Mouse (Mus musculus) kidney, adult 2 months (tissue): ENCODE measurements around the gene Snai3. TPM values are rescaled to one million over a fixed set of nuclear protein-coding genes. Genes with fewer than 3 reads are reported as not detected.

Experiments used
- DNase-seq: peaks from one replicate; pipeline ENCODE4 v3.0.0; 2021
- H3K27ac ChIP-seq: fragments of 200-500 bp; 2 replicates; pipeline ENCODE4 v1.5.1; 2012; ENCODE audit warnings: low read depth, low read length, control low read depth, inconsistent platforms; ENCODE audit not compliant: insufficient read depth
- H3K27me3 ChIP-seq: fragments of 200-500 bp; replicated peaks from 2 replicates; pipeline ENCODE4 v1.6.1; 2012; ENCODE audit warnings: mild to moderate bottlenecking, moderate library complexity, low read length, inconsistent platforms; ENCODE audit not compliant: control insufficient read depth, insufficient read depth
- H3K36me3 ChIP-seq: fragments of 200-500 bp; 2 replicates; pipeline ENCODE4 v1.6.1; 2012; ENCODE audit warnings: mild to moderate bottlenecking, moderate library complexity, low read length, inconsistent platforms; ENCODE audit not compliant: control insufficient read depth, insufficient read depth
- H3K4me1 ChIP-seq: fragments of 200-500 bp; 2 replicates; pipeline ENCODE4 v1.6.1; 2011; ENCODE audit warnings: low read length; ENCODE audit not compliant: control insufficient read depth, insufficient read depth
- H3K4me3 ChIP-seq: fragments of 200-500 bp; 2 replicates; pipeline ENCODE4 v1.5.1; 2011; ENCODE audit warnings: mild to moderate bottlenecking, low read depth, low read length, control low read depth; ENCODE audit not compliant: insufficient read depth
- CTCF ChIP-seq: fragments of 200-500 bp; conservative IDR thresholded peaks from 2 replicates; pipeline ENCODE4 v1.5.1; 2011; ENCODE audit warnings: low read depth, mild to moderate bottlenecking, control low read depth, low read length, moderate library complexity, mixed read lengths; ENCODE audit not compliant: insufficient read depth, insufficient read length
- POLR2A ChIP-seq: fragments of 200-500 bp; IDR thresholded peaks from one replicate; pipeline ENCODE4 v1.6.1; 2011; ENCODE audit warnings: low read depth, low read length, control low read depth
- WGBS: fragments of 180-500 bp; shearing (Covaris S2); methylation state at CpG from one replicate; pipeline ENCODE4 v1.1.7; 2018; 5-methylcytosine and 5-hydroxymethylcytosine counted together
- polyA plus RNA-seq: library from polyadenylated mRNA; depleted of rRNA; stranded (reverse); fragments of >200 nt; gene quantifications from 2 replicates; pipeline ENCODE4 v1.2.3, GENCODE M21; 2012

Snai3 gene
- polyA plus RNA-seq, 1 experiment: 1.7 TPM

DNA sequence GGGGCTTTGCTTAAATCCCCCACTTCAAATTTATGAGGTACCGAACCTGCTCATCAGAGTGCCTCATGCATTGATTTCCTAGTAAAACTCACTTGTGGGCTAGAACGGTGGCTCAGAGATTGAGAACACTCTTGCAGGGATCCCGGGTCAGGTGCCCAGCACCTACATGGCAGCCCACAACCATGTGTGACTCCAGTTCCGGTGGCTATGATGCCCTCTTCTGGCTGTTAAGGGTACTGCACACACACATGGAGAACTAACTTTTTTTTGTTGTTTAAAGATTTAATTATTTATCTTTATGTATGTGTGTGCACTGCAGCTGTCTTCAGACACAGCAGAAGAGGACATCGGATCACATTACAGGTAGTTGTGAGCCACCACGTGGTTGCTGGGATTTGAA lies 25.2 kb downstream of the Snai3 start:
- 92% methylated on average over 6 of the region's 6 CpGs for WGBS
- Histone ChIP-seq H3K27me3 (no peaks in the 10 kb centered on the region), H3K4me3 (no peak overlapping the region), H3K36me3 (no peaks in the 10 kb centered on the region), H3K4me1 (peaks cover 3% of the 10 kb centered on the region; the same call in 1 of the 2 replicates), H3K27ac (no peak overlapping the region)
- DNase-seq: no peak
- 0 out of 2 replicates have a peak, but pooled peaks have one; percentile 28 for TF ChIP-seq CTCF
- TF ChIP-seq POLR2A: no peak

DNA sequence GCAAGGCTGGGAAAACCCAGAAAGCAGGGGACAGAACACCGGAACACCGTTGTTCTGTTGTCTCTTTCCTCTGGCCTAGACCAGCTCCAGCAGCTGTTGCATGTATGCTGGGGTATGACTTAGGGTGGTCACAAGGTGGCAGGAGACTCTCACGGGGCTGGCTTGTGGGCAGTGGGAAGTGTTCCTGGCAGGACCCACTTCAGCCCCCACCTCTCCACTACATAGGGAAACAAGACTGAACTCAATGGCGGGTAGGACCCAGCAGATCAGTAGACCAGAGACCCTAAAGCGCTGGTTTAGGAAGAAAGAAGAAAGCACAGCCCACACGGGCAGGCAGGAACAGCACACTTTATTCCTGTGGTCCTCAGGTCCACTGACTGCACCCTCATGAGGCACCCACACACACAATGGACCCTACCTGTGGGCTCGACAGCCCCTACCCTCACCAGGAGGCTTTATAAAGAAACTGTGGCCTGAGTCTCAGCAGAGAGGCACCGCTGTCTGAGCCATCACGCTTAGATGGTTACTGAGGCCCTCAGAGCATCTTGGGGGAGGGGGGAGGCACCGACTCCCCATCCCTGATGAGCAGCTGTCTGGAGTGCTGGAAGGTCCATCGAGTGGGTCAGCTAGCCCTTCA lies 27.1 kb downstream of the Snai3 start:
- Histone ChIP-seq H3K36me3 (no peaks in the 10 kb centered on the region), H3K4me3 (no peak overlapping the region), H3K4me1 (peaks cover 10% of the 10 kb centered on the region; the same call in 1 of the 2 replicates), H3K27ac (no peak overlapping the region; the same call in 1 of the 2 replicates), H3K27me3 (no peaks in the 10 kb centered on the region)
- WGBS: 58% methylated on average over 11 of the region's 11 CpGs
- no peak for DNase-seq
- TF ChIP-seq POLR2A: no peak
- no peak; the same call in 1 of the 2 replicates for TF ChIP-seq CTCF

GRCm38 (mm10) chr8:122432443-122433268 lies 27.9 kb downstream of the Snai3 start, which contains the start of gene Cyba:
Cyba (minus strand) TSS chr8:122432930.
- H3K36me3 ChIP-seq: no peaks in the 10 kb centered on the region
- peak; percentile 89 for DNase-seq
- peak within 1 kb of the TSS; percentile 83 for H3K4me3 ChIP-seq
- peak; percentile 72 for TF ChIP-seq POLR2A
- TF ChIP-seq CTCF: no peak
- peak within 1 kb of the TSS; percentile 78 for H3K27ac ChIP-seq
- H3K4me1 ChIP-seq: peaks cover 10% of the 10 kb centered on the region; the same call in 1 of the 2 replicates
- WGBS: 6% methylated on average over 45 of the region's 45 CpGs
- no peaks in the 10 kb centered on the region for H3K27me3 ChIP-seq

DNA sequence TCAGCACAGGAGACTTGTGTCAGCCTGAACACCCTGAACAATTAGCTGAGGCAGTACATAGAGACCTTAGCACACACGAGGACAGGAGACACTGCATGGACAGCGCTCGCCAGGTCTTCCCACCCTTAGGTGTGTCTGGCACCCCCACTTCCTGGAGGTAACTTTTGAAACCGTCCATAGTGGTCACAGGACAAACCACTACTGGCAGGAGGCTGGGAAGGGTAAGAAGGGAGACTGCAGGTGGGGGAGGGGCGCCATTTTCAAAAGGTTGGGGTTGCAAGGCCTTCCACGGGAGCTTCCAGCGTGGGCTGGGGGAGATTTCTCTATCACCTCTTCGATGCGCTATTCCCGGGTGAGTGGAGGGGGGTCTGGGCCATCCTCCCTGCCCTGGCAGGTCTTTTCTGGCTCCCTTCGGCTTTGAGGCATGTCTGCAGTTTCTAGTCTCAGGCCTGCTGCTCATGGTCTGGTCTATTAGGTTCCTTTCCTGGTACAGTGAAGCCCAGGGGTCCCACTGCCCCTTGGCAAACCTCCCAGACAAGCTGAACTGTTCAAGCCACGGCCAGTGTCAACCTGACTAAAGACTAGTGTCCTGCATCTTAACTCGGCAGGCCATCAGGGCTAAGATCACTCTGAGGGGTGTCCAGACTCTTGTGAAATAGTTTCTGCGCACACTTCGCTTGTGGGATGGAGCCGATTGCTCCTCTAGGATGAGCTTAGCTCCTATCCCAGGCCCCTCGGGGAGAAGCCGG lies 28.7 kb downstream of the Snai3 start:
- 29% methylated on average over 18 of the region's 18 CpGs for WGBS
- Histone ChIP-seq H3K27me3 (no peaks in the 10 kb centered on the region), H3K36me3 (no peaks in the 10 kb centered on the region), H3K27ac (peak overlapping the region; percentile 78), H3K4me3 (peak overlapping the region; percentile 83), H3K4me1 (peaks cover 10% of the 10 kb centered on the region; the same call in 1 of the 2 replicates)
- TF ChIP-seq CTCF (no peak), POLR2A (no peak)
- peak; percentile 60 for DNase-seq

GRCm38 (mm10) chr8:122430646-122431045 lies 29.9 kb downstream of the Snai3 start:
- DNase-seq: peak; percentile 87
- H3K27ac ChIP-seq: peak overlapping the region; percentile 54
- TF ChIP-seq POLR2A: no peak
- TF ChIP-seq CTCF: no peak
- H3K4me3 ChIP-seq: 0 out of 2 replicates have a peak overlapping the region, but pooled peaks have one; percentile 5
- H3K4me1 ChIP-seq: peaks cover 10% of the 10 kb centered on the region; the same call in 1 of the 2 replicates
- no peaks in the 10 kb centered on the region for H3K27me3 ChIP-seq
- 36% methylated on average over 3 of the region's 3 CpGs for WGBS
- H3K36me3 ChIP-seq: no peaks in the 10 kb centered on the region; the same call in 1 of the 2 replicates

- Histone ChIP-seq H3K36me3 (no peaks in the 10 kb centered on the region; the same call in none of the 2 replicates), H3K27me3 (no peaks in the 10 kb centered on the region), H3K4me3 (0 out of 2 replicates have a peak overlapping the region, but pooled peaks have one; percentile 5), H3K27ac (peak overlapping the region; percentile 54), H3K4me1 (peaks cover 10% of the 10 kb centered on the region; the same call in 1 of the 2 replicates)
- DNase-seq: peak; percentile 43
- no peak for TF ChIP-seq POLR2A
- no peak for TF ChIP-seq CTCF
- WGBS: 47% methylated on average over 10 of the region's 10 CpGs
These were observed 30.4 kb downstream of the Snai3 start for GRCm38 (mm10) chr8:122430058-122430636.
